Mouse (Mus musculus): ENCODE measurements around the gene Zfp335. TPM values are rescaled to one million over a fixed set of nuclear protein-coding genes. Genes with fewer than 3 reads are reported as not detected.
"Not testable (repeated sequence)": the region's sequence is repeated elsewhere in the genome, so short reads cannot be mapped to it uniquely, and the experiment has no call there.

Zfp335 gene
- polyA plus RNA-seq, 1 experiment from 2014 or later: 19.9 TPM

GRCm38 (mm10) chr2:164866741-164867551 is 44.6 kb downstream of the Zfp335 start:
- Histone ChIP-seq H3K4me3 (replicated peaks; ENCODE audit: low read length) (no peak overlapping the region), H3K36me3 (ENCODE audit: control insufficient read depth, insufficient read depth) (no peaks in the 10 kb centered on the region), H3K9ac (replicated peaks; ENCODE audit: low read depth, low read length) (no peak overlapping the region), H3K27me3 (replicated peaks; ENCODE audit: control insufficient read depth, insufficient read depth, low read length) (no peaks in the 10 kb centered on the region), H3K4me2 (ENCODE audit: low read length) (no peak overlapping the region), H3K27ac (ENCODE audit: low read length) (no peak overlapping the region), H3K9me3 (ENCODE audit: control insufficient read depth, low read length) (peaks cover 5% of the 10 kb centered on the region), H3K4me1 (replicated peaks; ENCODE audit: control insufficient read depth, insufficient read depth, low read length) (peaks cover 4% of the 10 kb centered on the region)
- no peak for ATAC-seq
- WGBS: 70% methylated on average over 16 of the region's 16 CpGs

- Histone ChIP-seq H3K9ac (replicated peaks; ENCODE audit: low read depth, low read length) (no peak overlapping the region), H3K27ac (ENCODE audit: low read length) (no peak overlapping the region), H3K9me3 (ENCODE audit: control insufficient read depth, low read length) (peaks cover 5% of the 10 kb centered on the region), H3K4me1 (replicated peaks; ENCODE audit: control insufficient read depth, insufficient read depth, low read length) (peaks cover 7% of the 10 kb centered on the region), H3K4me2 (ENCODE audit: low read length) (no peak overlapping the region), H3K4me3 (replicated peaks; ENCODE audit: low read length) (no peak overlapping the region), H3K36me3 (ENCODE audit: control insufficient read depth, insufficient read depth) (no peaks in the 10 kb centered on the region), H3K27me3 (replicated peaks; ENCODE audit: control insufficient read depth, insufficient read depth, low read length) (no peaks in the 10 kb centered on the region)
- WGBS: 86% methylated on average over 4 of the region's 4 CpGs
- ATAC-seq: no peak
These were observed 47.0 kb downstream of the Zfp335 start for GRCm38 (mm10) chr2:164864593-164864992.

GRCm38 (mm10) chr2:164863411-164863810 is 48.1 kb downstream of the Zfp335 start:
- H3K4me2 ChIP-seq (ENCODE audit: low read length); H3K4me3 ChIP-seq (replicated peaks; ENCODE audit: low read length); H3K36me3 ChIP-seq (ENCODE audit: control insufficient read depth, insufficient read depth); H3K4me1 ChIP-seq (replicated peaks; ENCODE audit: control insufficient read depth, insufficient read depth, low read length); H3K27ac ChIP-seq (ENCODE audit: low read length); H3K9me3 ChIP-seq (ENCODE audit: control insufficient read depth, low read length); ATAC-seq; H3K27me3 ChIP-seq (replicated peaks; ENCODE audit: control insufficient read depth, insufficient read depth, low read length); H3K9ac ChIP-seq (replicated peaks; ENCODE audit: low read depth, low read length): not testable (repeated sequence)
- WGBS: 89% methylated on average over 7 of the region's 9 CpGs

- Histone ChIP-seq H3K27ac (ENCODE audit: low read length) (peak overlapping the region; percentile 23; the same call in 1 of the 2 replicates), H3K4me2 (ENCODE audit: low read length) (no peak overlapping the region), H3K27me3 (replicated peaks; ENCODE audit: control insufficient read depth, insufficient read depth, low read length) (peaks cover 4% of the 10 kb centered on the region), H3K36me3 (ENCODE audit: control insufficient read depth, insufficient read depth) (no peaks in the 10 kb centered on the region), H3K9ac (replicated peaks; ENCODE audit: low read depth, low read length) (no peak overlapping the region), H3K4me3 (replicated peaks; ENCODE audit: low read length) (no peak overlapping the region), H3K4me1 (replicated peaks; ENCODE audit: control insufficient read depth, insufficient read depth, low read length) (peaks cover 12% of the 10 kb centered on the region), H3K9me3 (ENCODE audit: control insufficient read depth, low read length) (peaks cover under 1% of the 10 kb centered on the region; the same call in 1 of the 2 replicates)
- peak; percentile 48; the same call in 1 of the 2 replicates for ATAC-seq
- 30% methylated on average over 9 of the region's 9 CpGs for WGBS
These were observed 49.2 kb downstream of the Zfp335 start for GRCm38 (mm10) chr2:164862179-164862861.

GRCm38 (mm10) chr2:164861094-164861493 is 50.5 kb downstream of the Zfp335 start:
- Histone ChIP-seq H3K9ac (replicated peaks; ENCODE audit: low read depth, low read length) (no peak overlapping the region), H3K4me2 (ENCODE audit: low read length) (no peak overlapping the region), H3K9me3 (ENCODE audit: control insufficient read depth, low read length) (no peaks in the 10 kb centered on the region), H3K27ac (ENCODE audit: low read length) (no peak overlapping the region), H3K36me3 (ENCODE audit: control insufficient read depth, insufficient read depth) (no peaks in the 10 kb centered on the region), H3K4me3 (replicated peaks; ENCODE audit: low read length) (no peak overlapping the region), H3K27me3 (replicated peaks; ENCODE audit: control insufficient read depth, insufficient read depth, low read length) (peaks cover 16% of the 10 kb centered on the region), H3K4me1 (replicated peaks; ENCODE audit: control insufficient read depth, insufficient read depth, low read length) (peaks cover 21% of the 10 kb centered on the region)
- WGBS: 66% methylated on average over 4 of the region's 4 CpGs
- ATAC-seq: no peak

- 64% methylated on average over 9 of the region's 9 CpGs for whole genome bisulfite sequencing
- no peaks in the 10 kb centered on the region for H3K36me3 ChIP-seq (ENCODE audit: control insufficient read depth, insufficient read depth)
- no peak overlapping the region for H3K4me2 ChIP-seq (ENCODE audit: low read length)
- H3K4me1 ChIP-seq (replicated peaks; ENCODE audit: control insufficient read depth, insufficient read depth, low read length): peaks cover 21% of the 10 kb centered on the region
- H3K9ac ChIP-seq (replicated peaks; ENCODE audit: low read depth, low read length): no peak overlapping the region
- H3K27ac ChIP-seq (ENCODE audit: low read length): no peak overlapping the region
- H3K4me3 ChIP-seq (replicated peaks; ENCODE audit: low read length): no peak overlapping the region
- no peaks in the 10 kb centered on the region for H3K9me3 ChIP-seq (ENCODE audit: control insufficient read depth, low read length)
- H3K27me3 ChIP-seq (replicated peaks; ENCODE audit: control insufficient read depth, insufficient read depth, low read length): peaks cover 18% of the 10 kb centered on the region
- ATAC-seq: no peak
These were observed 51.7 kb downstream of the Zfp335 start for GRCm38 (mm10) chr2:164859640-164860432.

- Histone ChIP-seq H3K4me1 (replicated peaks; ENCODE audit: control insufficient read depth, insufficient read depth, low read length) (peaks cover 21% of the 10 kb centered on the region), H3K27ac (ENCODE audit: low read length) (no peak overlapping the region), H3K27me3 (replicated peaks; ENCODE audit: control insufficient read depth, insufficient read depth, low read length) (peaks cover 22% of the 10 kb centered on the region), H3K9ac (replicated peaks; ENCODE audit: low read depth, low read length) (no peak overlapping the region), H3K4me3 (replicated peaks; ENCODE audit: low read length) (no peak overlapping the region), H3K4me2 (ENCODE audit: low read length) (no peak overlapping the region), H3K36me3 (ENCODE audit: control insufficient read depth, insufficient read depth) (no peaks in the 10 kb centered on the region), H3K9me3 (ENCODE audit: control insufficient read depth, low read length) (no peaks in the 10 kb centered on the region)
- WGBS: 52% methylated on average over 2 of the region's 2 CpGs
- no peak for ATAC-seq
These were observed 52.4 kb downstream of the Zfp335 start for GRCm38 (mm10) chr2:164859155-164859554.

DNA sequence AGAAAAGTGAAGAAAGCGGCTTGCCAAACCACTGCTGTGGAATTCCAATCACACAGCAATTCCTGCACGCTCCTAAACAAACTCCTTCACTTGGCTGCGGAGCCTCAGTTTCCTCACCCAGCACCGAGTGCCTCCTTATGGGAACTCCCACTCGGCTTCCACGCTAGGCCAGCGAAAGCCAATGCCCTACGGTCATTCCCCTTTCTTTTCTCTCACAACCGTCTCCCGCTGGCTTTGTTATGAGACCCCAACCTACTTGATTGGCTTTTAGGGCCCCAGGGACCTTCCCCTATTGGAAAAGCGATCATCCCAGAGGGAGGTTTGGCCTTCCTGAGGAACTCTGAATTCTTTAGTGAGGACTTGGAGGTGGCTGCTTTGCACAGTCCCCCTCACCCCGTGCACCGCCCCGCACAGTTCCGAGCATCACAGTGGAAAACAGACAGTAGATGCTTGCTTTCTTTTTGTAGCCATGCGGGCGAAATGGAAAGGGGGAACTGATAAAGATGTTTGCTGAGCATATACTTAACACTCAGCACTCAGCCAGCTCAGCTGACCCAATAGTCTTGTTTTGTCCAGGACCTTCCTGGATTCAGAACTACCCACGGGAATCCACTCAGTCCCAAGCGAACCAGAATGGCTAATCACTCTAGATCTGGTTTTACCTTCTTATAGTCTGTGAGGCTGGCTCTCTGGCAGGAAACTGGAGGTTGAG is 53.6 kb downstream of the Zfp335 start:
- Histone ChIP-seq H3K9me3 (ENCODE audit: control insufficient read depth, low read length) (no peaks in the 10 kb centered on the region), H3K9ac (replicated peaks; ENCODE audit: low read depth, low read length) (no peak overlapping the region), H3K4me2 (ENCODE audit: low read length) (peak overlapping the region; percentile 67), H3K27me3 (replicated peaks; ENCODE audit: control insufficient read depth, insufficient read depth, low read length) (peaks cover 24% of the 10 kb centered on the region), H3K4me3 (replicated peaks; ENCODE audit: low read length) (peak overlapping the region; percentile 45), H3K36me3 (ENCODE audit: control insufficient read depth, insufficient read depth) (no peaks in the 10 kb centered on the region), H3K27ac (ENCODE audit: low read length) (no peak overlapping the region), H3K4me1 (replicated peaks; ENCODE audit: control insufficient read depth, insufficient read depth, low read length) (peaks cover 21% of the 10 kb centered on the region)
- WGBS: 3% methylated on average over 19 of the region's 19 CpGs
- no peak for ATAC-seq

Measured in forebrain, embryonic 16.5 days (tissue).